Mouse (Mus musculus) intestine, postnatal 0 days (tissue): Measurements from ENCODE around the gene Pgap2. TPM values are rescaled to one million over a fixed set of nuclear protein-coding genes. Genes with fewer than 3 reads are reported as not detected.
"Not testable (repeated sequence)": the region's sequence is repeated elsewhere in the genome, so short reads cannot be mapped to it uniquely, and the experiment has no call there.

Source experiments
- ATAC-seq: fragments of 200-750 bp; cut with Nextera tagmentation; 2 replicates; pipeline ENCODE4 v1.8.0; 2017; ENCODE audit warnings: mild to moderate bottlenecking, moderate TSS enrichment, moderate library complexity
- H3K27ac ChIP-seq: fragments of 300-500 bp; sonication (generic); 2 replicates; pipeline ENCODE4 v1.5.1; 2014; ENCODE audit warnings: mild to moderate bottlenecking, low read depth, low read length, moderate library complexity
- H3K27me3 ChIP-seq: fragments of 300-500 bp; sonication (generic); replicated peaks from 2 replicates; pipeline ENCODE4 v1.6.1; 2014; ENCODE audit warnings: low read length, mixed read lengths; ENCODE audit not compliant: control insufficient read depth, insufficient read depth
- H3K36me3 ChIP-seq: fragments of 300-500 bp; sonication (generic); 2 replicates; pipeline ENCODE4 v1.6.1; 2014; ENCODE audit warnings: mild to moderate bottlenecking, moderate library complexity; ENCODE audit not compliant: control insufficient read depth, insufficient read depth
- H3K4me1 ChIP-seq: fragments of 300-500 bp; sonication (generic); replicated peaks from 2 replicates; pipeline ENCODE4 v1.6.1; 2014; ENCODE audit warnings: antibody characterized with exemption, low read length, mixed read lengths; ENCODE audit not compliant: control insufficient read depth, insufficient read depth
- H3K4me2 ChIP-seq: fragments of 300-500 bp; sonication (generic); replicated peaks from 2 replicates; pipeline ENCODE4 v1.6.1; 2014; ENCODE audit warnings: low read depth, mild to moderate bottlenecking, moderate library complexity
- H3K4me3 ChIP-seq: fragments of 300-500 bp; sonication (generic); 2 replicates; pipeline ENCODE4 v1.5.1; 2014; ENCODE audit warnings: low read depth, low read length
- H3K9ac ChIP-seq: fragments of 300-500 bp; sonication (generic); 2 replicates; pipeline ENCODE4 v1.6.1; 2014; ENCODE audit warnings: mild to moderate bottlenecking, low read depth, low read length
- H3K9me3 ChIP-seq: fragments of 300-500 bp; sonication (generic); 2 replicates; pipeline ENCODE4 v1.6.1; 2016; ENCODE audit warnings: mixed run types; ENCODE audit not compliant: control insufficient read depth
- CTCF ChIP-seq: sonication (generic); IDR thresholded peaks from 2 replicates; pipeline ENCODE4 v1.5.1; 2016; ENCODE audit warnings: low read depth, mild to moderate bottlenecking, control low read depth, antibody characterized with exemption, moderate library complexity
- WGBS: fragments of 180-500 bp; shearing (Covaris S2); extraction: QIAGEN DNeasy Blood & Tissue Kit; methylation state at CpG from one replicate; pipeline ENCODE4 v1.1.7; 2014; 5-methylcytosine and 5-hydroxymethylcytosine counted together
- polyA plus RNA-seq: library from polyadenylated mRNA; unstranded; fragments of >200 nt; fragmentation: Nextera tagmentation; extraction: Ambion mirVana; gene quantifications from 2 replicates; pipeline ENCODE4 v1.2.1, GENCODE M21; 2015

The Pgap2 gene
- polyA plus RNA-seq, 1 experiment from 2014 or later: 35.0 TPM

DNA sequence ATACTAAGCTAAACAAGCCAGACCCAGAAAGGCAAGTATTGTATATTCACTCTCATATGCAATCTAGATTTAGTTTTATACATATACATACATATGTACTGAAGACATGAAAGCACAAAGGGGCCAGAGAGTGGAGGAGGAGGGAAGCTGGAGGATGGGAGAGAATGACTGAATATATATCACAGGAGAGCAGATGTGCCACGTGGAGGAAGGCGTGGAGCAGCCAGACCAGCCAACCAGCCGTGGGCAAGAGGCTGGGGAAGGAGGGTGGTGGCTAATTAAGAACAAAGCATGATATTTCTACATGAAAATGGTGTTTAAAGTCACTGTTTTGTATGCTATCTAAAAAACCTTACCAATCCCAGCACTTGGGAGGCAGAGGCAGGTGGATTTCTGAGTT lies 48.7 kb downstream of the Pgap2 start:
- Histone ChIP-seq H3K4me2 (no peak overlapping the region), H3K27me3 (no peaks in the 10 kb centered on the region), H3K9ac (no peak overlapping the region), H3K4me3 (no peak overlapping the region), H3K27ac (no peak overlapping the region), H3K4me1 (no peaks in the 10 kb centered on the region), H3K36me3 (no peaks in the 10 kb centered on the region), H3K9me3 (no peaks in the 10 kb centered on the region)
- 61% methylated on average over 3 of the region's 3 CpGs for WGBS
- no peak for TF ChIP-seq CTCF
- ATAC-seq: no peak

DNA sequence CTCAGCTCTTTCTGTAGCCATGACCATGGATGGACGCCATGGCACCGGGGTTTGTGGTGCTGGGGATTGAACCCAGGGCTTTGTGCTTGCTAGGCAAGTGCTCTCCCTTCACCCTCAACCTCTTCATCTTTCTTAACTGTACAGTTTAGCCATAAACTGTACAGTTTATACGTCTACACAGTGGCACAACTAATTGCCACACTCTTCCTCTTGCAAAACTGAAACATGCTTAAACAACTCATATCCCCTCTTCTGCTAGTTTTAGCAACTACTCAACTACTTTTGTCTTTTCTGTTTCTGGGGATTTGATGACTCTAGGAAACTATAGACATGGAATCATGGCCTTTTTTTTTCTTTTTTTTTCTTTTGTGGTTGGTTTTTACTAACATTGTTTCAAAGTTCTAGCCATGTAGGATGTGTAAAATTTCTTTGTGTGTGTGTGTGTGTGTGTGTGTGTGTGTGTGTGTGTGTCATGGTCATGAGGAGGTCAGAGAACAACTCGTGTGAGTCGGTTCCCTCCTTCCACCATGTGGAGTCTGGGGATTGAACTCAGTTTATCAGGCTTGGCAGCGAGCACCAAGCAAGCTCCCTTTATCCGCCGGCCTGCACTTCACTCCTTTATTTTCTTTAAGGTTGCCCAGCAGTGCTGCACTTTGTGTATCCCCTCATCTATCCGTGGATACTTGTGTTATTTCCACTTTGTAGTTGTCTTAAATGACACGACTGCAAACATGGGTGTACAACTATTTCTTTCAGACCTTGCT lies 49.9 kb downstream of the Pgap2 start:
- ATAC-seq: no peak
- Histone ChIP-seq H3K9me3 (no peaks in the 10 kb centered on the region), H3K27ac (no peak overlapping the region), H3K27me3 (no peaks in the 10 kb centered on the region), H3K4me3 (no peak overlapping the region), H3K36me3 (no peaks in the 10 kb centered on the region), H3K4me1 (no peaks in the 10 kb centered on the region), H3K9ac (no peak overlapping the region), H3K4me2 (no peak overlapping the region)
- TF ChIP-seq CTCF: no peak
- 82% methylated on average over 10 of the region's 10 CpGs for WGBS

DNA sequence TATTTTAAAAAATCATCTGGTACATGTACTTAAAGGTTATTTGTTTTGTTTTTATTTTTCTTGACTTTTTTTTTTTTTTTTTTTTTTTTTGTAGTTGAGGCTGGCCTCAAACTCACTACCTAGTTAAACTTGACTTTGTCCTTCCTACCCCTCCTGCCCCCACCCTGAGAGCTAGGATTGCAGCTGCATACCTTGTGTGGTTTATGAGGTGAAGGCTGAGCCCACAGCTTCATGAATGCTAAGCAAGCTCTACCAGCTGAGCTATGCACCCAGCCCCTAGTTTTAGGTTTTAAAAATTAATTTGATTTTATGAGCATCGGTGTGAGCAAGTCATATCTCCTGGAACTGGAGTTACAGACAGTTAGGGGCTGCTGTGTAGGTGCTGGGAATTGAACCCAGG lies 50.5 kb downstream of the Pgap2 start:
- no peak overlapping the region for H3K9ac ChIP-seq
- no peaks in the 10 kb centered on the region for H3K4me1 ChIP-seq
- ATAC-seq: no peak
- H3K4me3 ChIP-seq: no peak overlapping the region
- no peak for TF ChIP-seq CTCF
- H3K36me3 ChIP-seq: no peaks in the 10 kb centered on the region
- 94% methylated on average over 1 of the region's 1 CpGs for WGBS
- H3K27ac ChIP-seq: no peak overlapping the region
- no peaks in the 10 kb centered on the region for H3K27me3 ChIP-seq
- no peaks in the 10 kb centered on the region for H3K9me3 ChIP-seq
- no peak overlapping the region for H3K4me2 ChIP-seq

DNA sequence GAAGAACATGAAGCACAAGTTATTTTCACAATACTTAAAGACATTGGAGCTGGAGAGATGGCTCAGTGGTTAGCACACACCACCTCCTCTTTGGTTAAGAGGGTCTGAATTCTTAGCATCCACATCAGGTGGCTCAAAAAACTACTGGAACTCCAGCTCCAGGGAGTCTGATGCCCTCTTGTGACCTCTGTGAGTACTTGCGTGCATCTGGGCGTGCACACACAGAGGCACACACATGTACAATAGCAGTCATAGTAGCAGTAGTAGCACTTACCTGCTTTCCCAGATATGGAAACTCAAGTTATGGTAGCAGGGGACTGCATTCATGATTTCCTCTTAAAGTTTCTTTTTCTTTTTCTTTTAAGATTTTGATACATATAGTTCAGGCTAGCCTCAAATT lies 53.0 kb downstream of the Pgap2 start:
- ATAC-seq: no peak
- Histone ChIP-seq H3K27ac (no peak overlapping the region), H3K27me3 (no peaks in the 10 kb centered on the region), H3K4me1 (no peaks in the 10 kb centered on the region), H3K9ac (no peak overlapping the region), H3K4me2 (no peak overlapping the region), H3K9me3 (no peaks in the 10 kb centered on the region), H3K36me3 (no peaks in the 10 kb centered on the region), H3K4me3 (no peak overlapping the region)
- peak; percentile 25; the same call in 1 of the 2 replicates for TF ChIP-seq CTCF
- WGBS: 94% methylated on average over 2 of the region's 2 CpGs

DNA sequence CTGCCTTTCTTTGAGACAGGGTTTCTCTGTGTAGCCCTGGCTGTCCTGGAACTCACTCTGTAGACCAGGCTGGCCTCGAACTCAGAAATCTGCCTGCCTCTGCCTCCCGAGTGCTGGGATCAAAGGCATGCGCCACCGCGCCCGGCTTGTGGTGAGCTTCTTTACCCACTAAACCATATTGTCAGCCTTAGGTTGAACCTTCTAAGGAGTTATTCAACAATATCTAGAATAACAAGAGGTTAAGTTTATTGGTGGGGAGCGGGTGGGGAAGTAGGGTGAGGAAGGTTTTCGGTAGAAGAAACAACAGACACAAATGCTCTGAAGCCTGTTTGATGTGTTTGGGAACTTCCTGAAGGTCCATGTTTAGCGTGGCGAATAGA lies 56.0 kb downstream of the Pgap2 start:
- H3K27ac ChIP-seq, H3K36me3 ChIP-seq, H3K4me1 ChIP-seq, H3K4me3 ChIP-seq, ATAC-seq, H3K9me3 ChIP-seq, H3K9ac ChIP-seq, H3K27me3 ChIP-seq, H3K4me2 ChIP-seq: not testable (repeated sequence)
- WGBS: 88% methylated on average over 10 of the region's 10 CpGs

DNA sequence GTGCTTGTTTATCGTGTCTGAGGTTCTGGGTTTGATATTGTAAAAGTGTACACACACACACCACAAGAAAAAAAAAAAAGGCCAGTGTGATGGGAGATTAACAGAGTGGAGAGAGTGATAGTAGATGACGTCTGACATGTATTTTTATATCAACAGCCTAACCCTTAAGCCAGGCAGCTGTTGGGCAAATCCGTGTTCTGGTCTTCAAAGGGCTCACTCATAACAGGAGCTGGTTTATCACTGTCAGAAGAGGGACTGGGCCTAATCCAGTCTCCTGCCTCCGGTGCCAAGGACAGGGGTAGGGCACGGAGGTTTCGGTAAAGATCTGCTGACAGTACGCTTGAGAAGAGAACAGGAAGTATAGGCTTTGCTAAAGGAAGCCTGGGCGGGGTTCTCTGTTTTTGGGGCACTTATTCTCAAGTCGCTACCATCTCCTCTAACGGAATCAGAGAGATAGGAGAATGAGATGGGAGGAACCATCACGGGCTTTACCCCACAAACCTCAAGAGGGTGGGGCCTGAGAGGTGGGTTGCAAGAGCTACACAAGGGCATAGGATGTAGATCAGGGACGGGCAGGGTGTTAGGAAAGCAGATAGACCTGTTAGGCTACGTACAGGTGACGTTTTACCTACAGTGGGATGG lies 56.5 kb downstream of the Pgap2 start:
- H3K9me3 ChIP-seq: no peaks in the 10 kb centered on the region
- peak overlapping the region; percentile 90 for H3K4me2 ChIP-seq
- H3K36me3 ChIP-seq: no peaks in the 10 kb centered on the region
- H3K4me1 ChIP-seq: 0 out of 2 replicates have a peak, but pooled peaks cover 6% of the 10 kb centered on the region
- H3K27ac ChIP-seq: no peak overlapping the region
- H3K27me3 ChIP-seq: no peaks in the 10 kb centered on the region
- peak overlapping the region; percentile 7; the same call in 1 of the 2 replicates for H3K9ac ChIP-seq
- H3K4me3 ChIP-seq: peak overlapping the region; percentile 87; the same call in 1 of the 2 replicates
- 46% methylated on average over 14 of the region's 14 CpGs for WGBS
- peak; percentile 3; the same call in 1 of the 2 replicates for ATAC-seq
- no peak for TF ChIP-seq CTCF
